Mouse (Mus musculus): Measurements from ENCODE around the gene Col4a4.

The Col4a4 gene

DNA sequence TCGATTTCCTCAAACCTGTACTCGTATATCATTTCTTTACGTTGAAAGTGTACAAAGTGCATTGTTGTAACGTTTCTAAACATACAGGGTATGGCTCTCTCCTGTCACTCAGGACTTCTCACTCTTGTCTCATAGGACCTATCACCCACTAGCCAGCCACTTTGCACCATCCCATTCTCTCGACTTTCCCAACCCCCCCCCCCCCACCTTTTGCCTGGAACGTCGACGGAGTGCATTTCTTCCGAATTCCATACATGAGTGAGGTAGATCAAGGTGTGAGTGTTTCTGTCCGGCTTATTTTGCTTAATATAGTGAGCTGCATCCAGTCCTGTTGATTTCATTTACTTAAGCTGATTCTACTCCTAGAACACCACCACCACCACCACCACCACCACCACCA, 9.3 kb downstream of the Col4a4 start:
- DNase-seq, result no peak

- DNase-seq, result no peak
These were observed 10.5 kb downstream of the Col4a4 start for GRCm38 (mm10) chr1:82576182-82576581.

- DNase-seq, result no peak
These were observed 11.0 kb downstream of the Col4a4 start for GRCm38 (mm10) chr1:82575681-82576080.

DNA sequence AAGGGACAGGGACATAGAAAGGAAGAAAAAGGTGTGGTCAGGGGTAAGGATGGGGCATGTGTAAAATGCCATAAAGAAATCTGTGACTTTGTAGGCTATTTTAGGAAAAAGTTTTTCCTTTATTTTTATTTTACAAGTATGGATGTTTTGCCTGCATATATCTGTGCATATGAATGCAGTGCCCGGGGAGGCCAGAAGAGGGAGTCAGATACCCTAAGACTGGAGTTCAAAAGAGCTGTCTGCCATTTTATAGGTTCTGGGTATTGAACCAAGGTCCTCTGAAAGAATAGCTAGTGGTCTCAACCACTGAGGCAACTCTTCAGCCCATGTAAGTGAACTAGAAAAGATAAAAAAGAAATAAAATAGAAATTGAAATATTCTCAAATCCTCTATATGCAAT, 14.9 kb downstream of the Col4a4 start:
- no peak for DNase-seq

DNA sequence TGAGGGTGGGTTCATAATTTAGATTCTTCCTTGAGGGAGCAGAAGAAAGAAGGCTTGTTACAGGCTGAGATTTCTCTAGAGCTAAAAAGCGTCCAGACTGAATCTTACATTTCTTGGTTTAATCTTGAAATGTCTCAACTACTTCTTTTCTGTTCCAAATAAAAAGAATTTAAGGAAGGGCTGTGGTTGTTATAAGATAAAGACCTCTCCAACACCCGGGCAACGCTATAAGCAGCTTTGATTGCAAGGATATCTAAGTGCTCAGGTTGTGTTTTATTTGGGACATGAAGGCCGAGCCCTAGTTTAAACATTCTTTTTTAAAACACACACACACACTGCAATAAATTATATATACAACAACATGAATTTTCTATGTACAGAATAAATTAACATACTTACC, 17.2 kb downstream of the Col4a4 start:
- no peak for DNase-seq

- DNase-seq, result no peak
These were observed 26.4 kb downstream of the Col4a4 start for GRCm38 (mm10) chr1:82560223-82560622.

- no peak for DNase-seq
These were observed 31.8 kb downstream of the Col4a4 start for GRCm38 (mm10) chr1:82554889-82555288.

- no peak for DNase-seq
These were observed 32.2 kb downstream of the Col4a4 start for GRCm38 (mm10) chr1:82554443-82554850.

DNA sequence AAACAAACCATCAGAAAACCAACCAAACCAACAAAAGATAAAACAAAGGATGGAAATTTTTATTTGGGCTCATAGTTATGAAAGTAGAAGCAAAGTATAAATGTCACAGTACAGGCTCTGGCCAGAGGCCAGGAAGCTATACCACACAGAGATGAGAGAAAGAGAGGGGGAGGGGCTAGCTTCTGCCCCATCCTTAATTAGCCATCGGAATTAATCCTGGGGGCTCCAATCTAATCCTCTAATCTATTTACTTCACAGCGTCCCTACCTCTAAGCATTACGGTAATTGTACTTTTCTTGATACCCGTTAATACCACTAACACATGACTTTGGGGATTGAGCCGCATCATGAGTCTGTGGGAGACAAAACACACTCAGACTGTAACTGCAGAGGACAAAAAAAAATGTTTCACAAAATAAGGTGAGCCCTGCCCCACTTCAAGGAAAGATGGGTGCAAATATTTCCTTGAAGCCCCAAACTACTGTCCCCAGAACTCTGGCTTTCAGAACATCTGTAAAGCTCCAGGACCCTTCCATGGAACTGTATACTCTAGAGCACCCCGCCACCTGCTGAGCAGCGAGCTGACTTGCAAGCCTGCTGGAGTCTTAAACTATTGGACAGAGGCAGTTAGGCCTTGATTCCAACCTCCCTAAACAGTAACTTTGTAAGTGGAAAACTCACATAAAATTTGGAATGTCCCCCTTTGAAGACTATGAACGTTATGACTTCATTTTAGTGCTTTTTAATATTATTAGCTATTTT, 41.3 kb downstream of the Col4a4 start:
- DNase-seq, result no peak

- no peak for DNase-seq
These were observed 42.0 kb downstream of the Col4a4 start for GRCm38 (mm10) chr1:82544419-82545185.

DNA sequence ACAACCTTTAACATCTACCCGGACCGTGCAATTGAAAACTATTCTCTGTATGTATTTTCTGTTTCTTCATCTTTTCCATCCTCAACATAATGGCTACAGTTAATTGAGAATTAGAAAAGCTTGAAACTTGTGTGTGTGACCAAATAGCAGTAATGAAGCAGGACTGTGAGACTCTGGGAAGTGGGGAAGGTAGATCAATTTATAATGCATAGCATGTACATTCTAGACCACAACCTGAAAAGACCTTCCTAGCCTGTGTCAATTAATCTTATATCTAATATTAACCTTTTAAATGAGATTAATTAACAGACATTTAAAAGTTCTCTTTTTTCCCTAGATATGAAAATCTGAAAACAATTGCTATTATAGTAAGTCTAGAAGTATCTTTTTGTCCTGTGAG, 42.7 kb downstream of the Col4a4 start:
- no peak for DNase-seq

DNA sequence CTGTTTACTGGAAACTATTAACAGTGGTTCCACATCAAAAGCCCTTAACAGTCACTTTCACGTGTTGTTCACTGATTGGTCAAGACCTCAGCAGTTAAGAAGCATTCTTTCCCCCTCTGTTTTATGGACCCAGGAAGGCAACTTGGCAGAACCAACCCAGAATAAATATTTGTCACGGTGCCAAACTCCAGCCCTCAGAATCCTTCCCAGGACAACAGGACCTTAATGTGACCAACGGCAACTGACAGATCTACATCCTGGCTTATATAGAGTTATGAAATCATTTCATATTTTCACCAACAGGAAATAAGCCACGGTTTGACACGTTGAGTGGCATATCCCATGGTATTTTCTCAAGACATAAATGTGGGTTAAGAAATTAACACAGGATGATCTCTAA, 46.6 kb downstream of the Col4a4 start:
- no peak for DNase-seq

DNA sequence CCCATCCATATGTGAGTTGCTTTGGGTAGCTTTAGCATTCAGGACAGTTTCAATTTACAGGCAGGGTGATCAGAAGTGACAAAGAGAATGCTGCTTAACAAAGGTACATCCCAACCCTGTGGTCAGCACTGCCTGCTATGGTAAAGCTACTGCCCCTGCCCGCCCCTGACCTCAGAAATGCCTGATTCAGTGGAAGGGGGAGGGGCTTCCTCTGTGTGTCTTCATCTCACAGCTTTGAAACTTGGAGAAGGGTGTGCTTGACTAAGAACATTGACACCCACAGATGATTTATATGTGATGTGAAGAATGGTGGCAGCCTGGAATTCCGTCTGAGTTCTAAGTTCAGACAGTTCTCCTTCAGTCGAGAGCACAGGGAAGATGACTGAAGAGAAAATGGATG, 48.8 kb downstream of the Col4a4 start:
- no peak for DNase-seq

- DNase-seq, result no peak
These were observed 50.0 kb downstream of the Col4a4 start for GRCm38 (mm10) chr1:82536515-82537174.

DNA sequence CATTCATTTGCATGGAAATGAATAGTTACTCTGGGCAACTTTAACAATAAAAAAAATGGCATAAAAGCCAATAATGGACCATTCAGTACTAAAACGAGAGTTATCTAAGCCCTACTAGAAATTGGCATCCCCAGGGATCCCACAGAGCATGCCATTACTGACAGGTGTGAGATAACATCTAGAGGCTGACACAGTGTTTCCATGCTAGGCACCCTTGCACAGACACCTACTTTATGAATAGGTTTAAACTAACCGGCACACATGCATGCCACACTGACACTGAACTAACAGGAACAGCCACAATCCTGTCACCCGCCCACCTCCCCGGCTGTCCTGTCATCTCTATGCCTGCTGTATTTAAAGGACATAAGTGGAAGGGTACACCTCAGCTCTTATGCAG, 58.7 kb downstream of the Col4a4 start:
- no peak for DNase-seq

DNA sequence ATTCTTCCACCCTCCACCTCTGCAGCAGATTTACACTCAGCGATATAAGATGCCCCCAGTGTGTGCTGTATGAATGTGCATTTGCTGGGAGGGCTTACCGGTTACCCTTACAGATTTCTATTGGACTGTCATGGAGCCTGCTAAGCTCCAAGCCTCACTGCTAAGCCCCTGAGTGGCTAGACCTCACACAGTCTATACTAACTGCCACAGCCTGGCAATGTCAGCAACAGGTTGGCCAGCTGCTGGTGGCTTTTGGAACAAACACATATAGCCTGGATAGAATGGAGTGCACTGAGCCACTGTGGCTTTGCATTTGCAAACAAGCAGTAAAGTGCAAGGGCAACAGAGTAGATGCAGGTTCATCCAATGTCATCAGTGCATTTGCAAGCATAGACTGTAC, 94.7 kb downstream of the Col4a4 start:
- no peak for DNase-seq

DNA sequence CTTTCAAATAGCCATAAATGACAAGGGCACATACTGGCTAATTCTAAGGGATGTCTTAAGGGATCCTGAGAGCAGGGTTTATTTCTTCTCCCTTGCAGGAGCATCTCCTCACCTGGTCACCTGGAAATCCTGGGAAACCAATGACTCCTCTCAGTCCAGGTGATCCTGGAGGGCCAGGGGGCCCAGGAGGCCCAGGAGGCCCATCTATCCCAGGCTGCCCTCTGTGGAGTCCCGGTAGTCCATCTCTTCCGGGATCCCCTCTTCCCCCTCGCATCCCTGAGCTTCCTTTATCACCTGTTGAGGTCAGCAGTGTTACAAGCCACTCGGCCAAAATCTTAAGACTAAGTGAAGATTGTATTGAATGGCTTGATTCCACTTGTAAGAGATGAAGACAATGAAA, 100.3 kb downstream of the Col4a4 start:
- no peak for DNase-seq

DNA sequence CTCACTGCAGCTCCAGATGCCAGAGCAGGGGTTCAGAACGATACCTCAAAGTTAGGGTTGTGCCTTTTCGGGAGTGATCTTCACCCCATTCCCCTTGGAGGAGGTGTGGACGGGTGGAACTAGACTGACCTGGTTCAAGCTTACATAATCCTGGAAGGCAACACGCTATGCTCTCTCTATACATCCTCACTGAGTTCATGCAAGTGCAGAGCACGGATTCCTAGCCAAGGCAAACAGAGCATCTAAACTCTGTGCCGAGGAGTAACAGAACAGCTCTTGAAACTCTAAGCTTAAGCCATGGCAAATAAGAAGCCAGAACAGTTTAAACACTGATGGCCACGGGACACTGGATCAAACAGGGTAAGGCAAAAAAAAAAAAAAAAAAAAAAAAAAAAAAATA, 104.3 kb downstream of the Col4a4 start:
- DNase-seq, result no peak

- DNase-seq, result no peak
These were observed 106.8 kb downstream of the Col4a4 start for GRCm38 (mm10) chr1:82479696-82480487.

DNA sequence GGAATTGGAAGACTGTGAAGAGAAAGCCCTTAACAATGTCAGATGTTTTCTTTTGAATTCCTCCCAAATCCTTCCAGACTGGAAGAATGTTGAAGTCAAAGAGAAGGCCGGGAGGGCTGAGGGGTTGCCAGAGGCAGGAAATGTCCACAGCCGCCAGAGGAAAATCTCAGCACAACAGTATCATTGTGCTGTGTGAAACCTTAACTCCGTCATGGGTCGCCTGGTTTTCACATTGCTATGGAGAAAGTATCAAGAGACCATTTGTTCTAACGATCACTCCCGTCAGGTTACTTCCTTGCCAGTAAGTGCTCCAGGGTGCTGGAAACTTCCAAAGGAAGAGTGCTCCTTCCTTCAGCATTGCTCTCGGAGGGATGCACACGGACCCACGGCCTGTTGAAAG, 109.9 kb downstream of the Col4a4 start:
- DNase-seq, result no peak

GRCm38 (mm10) chr1:82476256-82476655, 110.4 kb downstream of the Col4a4 start:
- DNase-seq, result no peak

DNA sequence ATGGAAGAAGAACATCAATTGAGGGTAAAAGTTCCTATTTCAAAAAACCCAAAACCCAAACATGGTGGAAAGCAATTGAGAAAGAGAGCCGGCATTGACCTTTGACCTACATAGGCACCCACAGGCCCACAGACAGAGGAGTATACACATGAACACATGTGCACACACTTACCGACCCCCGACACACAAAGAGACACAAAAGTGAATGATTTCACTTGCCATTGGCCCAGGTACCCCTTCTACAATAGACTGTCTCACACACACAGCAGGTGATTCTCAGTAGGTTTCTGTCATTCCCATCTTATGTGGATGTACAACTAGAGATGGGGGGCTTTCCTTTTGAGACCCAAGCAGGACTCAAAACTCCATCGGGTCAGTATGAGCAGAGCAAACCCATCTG, 110.8 kb downstream of the Col4a4 start:
- no peak for DNase-seq

DNA sequence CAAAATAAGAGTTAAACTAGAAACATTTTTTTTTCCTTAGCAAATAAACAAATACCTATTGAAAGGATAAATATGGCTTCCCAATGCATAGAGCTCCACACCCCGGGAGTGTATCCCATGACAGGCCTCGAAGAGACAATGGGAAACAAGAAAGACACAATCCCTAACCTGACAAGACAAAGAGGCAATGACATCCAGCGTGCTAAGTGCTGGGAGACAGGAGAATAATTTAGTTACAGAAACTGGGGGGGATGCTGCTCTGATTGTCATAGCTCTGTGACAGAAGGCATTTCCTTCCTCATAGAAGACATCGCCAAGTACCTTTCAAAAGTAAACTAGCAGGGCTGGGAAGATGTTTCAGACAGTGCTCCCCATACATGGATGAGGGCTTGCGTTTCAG, 111.4 kb downstream of the Col4a4 start:
- no peak for DNase-seq

All from cerebellum, adult 11-12 months (tissue).